In genomic region chr19:25207731-25208361, GRCm38 (mm10) we compare ENCODE assay signal across 8 mouse cellular contexts. TPM values are rescaled to one million over a fixed set of nuclear protein-coding genes. Genes with fewer than 3 reads are reported as not detected.
DNase-seq lines count a peak whose midpoint lies in the region; ATAC-seq lines count a peak whose summit lies in the region.

No protein-coding gene starts in this region.

- H3K4me2 ChIP-seq in intestine, embryonic 15.5 days (replicated peaks): peak overlapping the region; percentile 24; the same call in 1 of the 2 replicates
- H3K4me2 ChIP-seq in intestine, embryonic 16.5 days (ENCODE audit: low read depth, low read length): no peak overlapping the region
- peak overlapping the region; percentile 29 for H3K4me2 ChIP-seq in embryonic facial prominence, embryonic 11.5 days (ENCODE audit: low read depth, low read length)
- peak overlapping the region; percentile 48 for H3K4me2 ChIP-seq in limb, embryonic 12.5 days

- H3K4me3 ChIP-seq in intestine, embryonic 15.5 days (replicated peaks): no peak overlapping the region
- no peak overlapping the region for H3K4me3 ChIP-seq in intestine, embryonic 16.5 days (ENCODE audit: low read length)
- no peak overlapping the region for H3K4me3 ChIP-seq in embryonic facial prominence, embryonic 11.5 days (ENCODE audit: low read depth, low read length)
- H3K4me3 ChIP-seq in limb, embryonic 12.5 days (replicated peaks): no peak overlapping the region

- no peaks in the 10 kb centered on the region for H3K36me3 ChIP-seq in intestine, embryonic 15.5 days
- no peaks in the 10 kb centered on the region for H3K36me3 ChIP-seq in intestine, embryonic 16.5 days (ENCODE audit: control insufficient read depth, insufficient read depth, low read length)
- no peaks in the 10 kb centered on the region for H3K36me3 ChIP-seq in embryonic facial prominence, embryonic 11.5 days (replicated peaks; ENCODE audit: control insufficient read depth, insufficient read depth, low read depth, low read length)
- H3K36me3 ChIP-seq in limb, embryonic 12.5 days: no peaks in the 10 kb centered on the region

- no peak overlapping the region; the same call in 1 of the 2 replicates for H3K9ac ChIP-seq in intestine, embryonic 15.5 days
- no peak overlapping the region for H3K9ac ChIP-seq in intestine, embryonic 16.5 days (ENCODE audit: low read depth, low read length)
- H3K9ac ChIP-seq in embryonic facial prominence, embryonic 11.5 days (replicated peaks; ENCODE audit: low read length): peak overlapping the region; percentile 48; the same call in 1 of the 2 replicates
- no peak overlapping the region for H3K9ac ChIP-seq in limb, embryonic 12.5 days (replicated peaks)

- intact Hi-C loops in heart, postnatal 14 days (cut with DNase I): no loop called here

- ATAC-seq in intestine, embryonic 15.5 days: no peak
- no peak for ATAC-seq in intestine, embryonic 16.5 days
- ATAC-seq in embryonic facial prominence, embryonic 11.5 days (replicated peaks; ENCODE audit: insufficient number of reproducible peaks, low FRiP score, low TSS enrichment, low read depth): no peak
- no peak; the same call in 1 of the 2 replicates for ATAC-seq in limb, embryonic 12.5 days (ENCODE audit: insufficient number of reproducible peaks, insufficient read depth, low FRiP score, low TSS enrichment, low read depth)

- DNase-seq in embryonic facial prominence, embryonic 11.5 days (ENCODE audit: low spot score): peak; percentile 45
- peak; percentile 35 to 48 for DNase-seq in heart, postnatal 14 days
- DNase-seq in urinary bladder, postnatal 25 days (ENCODE audit: low spot score): no peak
- DNase-seq in cerebellum, adult 9-10 months: no peak
- no peak for DNase-seq in spleen, adult 18-20 months

- no peaks in the 10 kb centered on the region for H3K27me3 ChIP-seq in intestine, embryonic 15.5 days (replicated peaks)
- H3K27me3 ChIP-seq in intestine, embryonic 16.5 days (replicated peaks; ENCODE audit: control insufficient read depth, insufficient read depth, low read length): no peaks in the 10 kb centered on the region
- H3K27me3 ChIP-seq in embryonic facial prominence, embryonic 11.5 days (ENCODE audit: control insufficient read depth, insufficient read depth, low read length): no peaks in the 10 kb centered on the region
- peaks cover 7% of the 10 kb centered on the region for H3K27me3 ChIP-seq in limb, embryonic 12.5 days

- H3K4me1 ChIP-seq in intestine, embryonic 15.5 days (replicated peaks): no peaks in the 10 kb centered on the region
- H3K4me1 ChIP-seq in intestine, embryonic 16.5 days (ENCODE audit: control insufficient read depth, insufficient read depth, low read length): peaks cover 3% of the 10 kb centered on the region; the same call in 1 of the 2 replicates
- peaks cover 2% of the 10 kb centered on the region; the same call in 1 of the 2 replicates for H3K4me1 ChIP-seq in embryonic facial prominence, embryonic 11.5 days (ENCODE audit: control insufficient read depth, insufficient read depth, low read length)
- peaks cover 33% of the 10 kb centered on the region for H3K4me1 ChIP-seq in limb, embryonic 12.5 days (replicated peaks)

- WGBS in intestine, embryonic 15.5 days: 26% methylated on average over 23 of the region's 23 CpGs
- 27% methylated on average over 23 of the region's 23 CpGs for WGBS in intestine, embryonic 16.5 days
- 8% methylated on average over 23 of the region's 23 CpGs for WGBS in embryonic facial prominence, embryonic 11.5 days
- WGBS in limb, embryonic 12.5 days: 15% methylated on average over 23 of the region's 23 CpGs

- H3K9me3 ChIP-seq in intestine, embryonic 15.5 days: no peaks in the 10 kb centered on the region
- H3K9me3 ChIP-seq in intestine, embryonic 16.5 days (ENCODE audit: control insufficient read depth, low read length): no peaks in the 10 kb centered on the region
- no peaks in the 10 kb centered on the region for H3K9me3 ChIP-seq in embryonic facial prominence, embryonic 11.5 days (replicated peaks; ENCODE audit: control insufficient read depth, low read length)
- H3K9me3 ChIP-seq in limb, embryonic 12.5 days: no peaks in the 10 kb centered on the region

- no peak overlapping the region for H3K27ac ChIP-seq in intestine, embryonic 15.5 days
- H3K27ac ChIP-seq in intestine, embryonic 16.5 days (ENCODE audit: low read length): no peak overlapping the region
- no peak overlapping the region for H3K27ac ChIP-seq in embryonic facial prominence, embryonic 11.5 days (replicated peaks; ENCODE audit: low read depth, low read length)
- peak overlapping the region; percentile 66; the same call in 1 of the 2 replicates for H3K27ac ChIP-seq in limb, embryonic 12.5 days

RNA-seq across cellular contexts. Expression of gene Kank1, which starts 28.9 kb away (rescaled TPM):
- polyA plus RNA-seq in intestine, embryonic 15.5 days (2015; fragmentation: Nextera tagmentation; extraction: Ambion mirVana): 17.0 and 18.8 TPM in 2 replicates
- 15.5 and 16.1 TPM in 2 replicates for polyA plus RNA-seq in intestine, embryonic 16.5 days (2015; fragmentation: Nextera tagmentation; extraction: Ambion mirVana)
- polyA plus RNA-seq in embryonic facial prominence, embryonic 11.5 days (2014; fragmentation: Nextera tagmentation; extraction: Ambion mirVana): 17.6 and 18.8 TPM in 2 replicates
- total RNA-seq in heart, postnatal 14 days (2021): 10 to 100 TPM; 35.2 to 38.2 TPM
- polyA plus RNA-seq in limb, embryonic 12.5 days (2016; fragmentation: Nextera tagmentation; extraction: Ambion mirVana): 57.6 and 66.9 TPM in 2 replicates

Comparison
In these comparisons a context has a peak if more than half of its experiments do, and no peak if none do; other contexts are left out.
1. DNase-seq: peak in embryonic facial prominence, embryonic 11.5 days (single experiment) and heart, postnatal 14 days (2 of 2); none in urinary bladder, postnatal 25 days (single experiment), cerebellum, adult 9-10 months (single experiment) and spleen, adult 18-20 months (0 of 2).